Mouse (Mus musculus): Measurements from ENCODE around the gene Fam222b.

- TF ChIP-seq CTCF (IDR thresholded peaks at IDR 0.05; ENCODE audit: insufficient read depth, low read depth, low read length) (no peak), POLR2A (IDR thresholded peaks at IDR 0.05; ENCODE audit: insufficient read depth, low read depth, low read length) (no peak)
These were observed 27.8 kb upstream of the Fam222b start for GRCm38 (mm10) chr11:78066641-78067040.
